Mouse (Mus musculus): ENCODE data around the gene Snx14. TPM values are rescaled to one million over a fixed set of nuclear protein-coding genes. Genes with fewer than 3 reads are reported as not detected.

Snx14 gene
- total RNA-seq, 2 experiments from 2014 or later = 59.0 to 60.1 TPM

GRCm38 (mm10) chr9:88388826-88389225 is 49.9 kb downstream of the Snx14 start:
- DNase-seq (ENCODE audit: low spot score in 2 of 2) = no peak

GRCm38 (mm10) chr9:88380542-88380941 is 58.2 kb downstream of the Snx14 start:
- DNase-seq (ENCODE audit: low spot score in 2 of 2) = no peak

- no peak for DNase-seq (ENCODE audit: low spot score in 2 of 2)
These were observed 58.7 kb downstream of the Snx14 start for GRCm38 (mm10) chr9:88380076-88380475.

GRCm38 (mm10) chr9:88379057-88379456 is 59.7 kb downstream of the Snx14 start:
- DNase-seq (ENCODE audit: low spot score in 2 of 2) = no peak

- no peak for DNase-seq (ENCODE audit: low spot score in 2 of 2)
These were observed 61.3 kb downstream of the Snx14 start for GRCm38 (mm10) chr9:88377483-88377882.

GRCm38 (mm10) chr9:88373001-88373400 is 65.8 kb downstream of the Snx14 start:
- DNase-seq (ENCODE audit: low spot score in 2 of 2) = no peak

GRCm38 (mm10) chr9:88371201-88371600 is 67.6 kb downstream of the Snx14 start:
- no peak for DNase-seq (ENCODE audit: low spot score in 2 of 2)

GRCm38 (mm10) chr9:88369666-88370065 is 69.1 kb downstream of the Snx14 start:
- no peak for DNase-seq (ENCODE audit: low spot score in 2 of 2)

GRCm38 (mm10) chr9:88368476-88368875 is 70.3 kb downstream of the Snx14 start:
- DNase-seq (ENCODE audit: low spot score in 2 of 2) = no peak

- DNase-seq (ENCODE audit: low spot score in 2 of 2) = no peak
These were observed 71.0 kb downstream of the Snx14 start for GRCm38 (mm10) chr9:88367751-88368150.

- no peak for DNase-seq (ENCODE audit: low spot score in 2 of 2)
These were observed 71.4 kb downstream of the Snx14 start for GRCm38 (mm10) chr9:88367322-88367721.

- no peak for DNase-seq (ENCODE audit: low spot score in 2 of 2)
These were observed 71.9 kb downstream of the Snx14 start for GRCm38 (mm10) chr9:88366819-88367218.

- DNase-seq (ENCODE audit: low spot score in 2 of 2) = no peak
These were observed 72.5 kb downstream of the Snx14 start for GRCm38 (mm10) chr9:88366308-88366707.

- DNase-seq (ENCODE audit: low spot score in 2 of 2) = no peak
These were observed 75.7 kb downstream of the Snx14 start for GRCm38 (mm10) chr9:88363102-88363501.

GRCm38 (mm10) chr9:88362055-88362850 is 76.5 kb downstream of the Snx14 start:
- DNase-seq (ENCODE audit: low spot score in 2 of 2) = no peak

- DNase-seq (ENCODE audit: low spot score in 2 of 2) = no peak
These were observed 77.4 kb downstream of the Snx14 start for GRCm38 (mm10) chr9:88361211-88361909.

- no peak for DNase-seq (ENCODE audit: low spot score in 2 of 2)
These were observed 79.6 kb downstream of the Snx14 start for GRCm38 (mm10) chr9:88359140-88359539.

- DNase-seq (ENCODE audit: low spot score in 2 of 2) = no peak
These were observed 81.6 kb downstream of the Snx14 start for GRCm38 (mm10) chr9:88357173-88357572.

GRCm38 (mm10) chr9:88353459-88353858 is 85.3 kb downstream of the Snx14 start:
- DNase-seq (ENCODE audit: low spot score in 2 of 2) = no peak

- no peak for DNase-seq (ENCODE audit: low spot score in 2 of 2)
These were observed 86.0 kb downstream of the Snx14 start for GRCm38 (mm10) chr9:88352741-88353140.

- DNase-seq (ENCODE audit: low spot score in 2 of 2) = no peak
These were observed 87.6 kb downstream of the Snx14 start for GRCm38 (mm10) chr9:88351163-88351562.

- DNase-seq (ENCODE audit: low spot score in 2 of 2) = no peak
These were observed 88.4 kb downstream of the Snx14 start for GRCm38 (mm10) chr9:88350317-88350716.

- DNase-seq (ENCODE audit: low spot score in 2 of 2) = no peak
These were observed 90.1 kb downstream of the Snx14 start for GRCm38 (mm10) chr9:88348623-88349022.
